Mouse (Mus musculus): ENCODE data around the gene Arhgap15. TPM values are rescaled to one million over a fixed set of nuclear protein-coding genes. Genes with fewer than 3 reads are reported as not detected.

Gene Arhgap15
- polyA plus RNA-seq, 1 experiment from 2014 or later, result 0.38 TPM

DNA sequence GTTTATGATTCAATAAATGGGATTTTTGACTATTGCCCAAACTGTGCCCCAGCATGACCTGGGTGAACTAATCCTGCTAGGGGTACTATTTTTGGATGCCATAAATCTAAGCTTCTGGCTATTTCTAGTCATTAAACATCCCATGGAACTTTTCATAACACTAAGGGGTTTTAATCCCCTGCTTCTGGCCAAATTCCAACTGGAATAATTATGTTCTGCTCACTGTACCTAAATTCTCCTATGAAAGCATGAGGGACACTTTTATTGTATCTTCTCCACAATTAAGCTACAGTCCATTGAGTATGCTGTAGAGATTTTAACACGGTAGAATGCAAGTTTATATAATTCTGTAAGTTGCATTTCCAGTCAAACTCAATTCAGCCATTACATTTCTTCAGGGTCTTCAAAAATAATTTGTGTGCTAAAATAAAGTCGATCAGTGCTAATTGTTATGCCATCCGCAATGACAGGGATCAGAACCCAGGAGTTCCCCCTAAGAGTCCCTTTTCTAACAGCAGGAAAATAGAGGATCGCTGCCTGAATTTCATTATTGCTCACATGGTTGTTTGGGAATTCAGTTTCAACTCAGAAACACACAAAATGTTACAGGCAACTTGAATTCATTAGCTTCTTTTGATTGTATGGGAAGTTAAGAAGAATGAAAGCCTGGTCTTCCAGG lies 671.1 kb downstream of the Arhgap15 start:
- no peaks in the 10 kb centered on the region for H3K27me3 ChIP-seq (ENCODE audit: insufficient read depth, poor library complexity, severe bottlenecking)
- H3K27ac ChIP-seq, result no peak overlapping the region
- H3K9me3 ChIP-seq, result no peaks in the 10 kb centered on the region
- 91% methylated on average over 4 of the region's 4 CpGs for WGBS
- H3K36me3 ChIP-seq, result no peaks in the 10 kb centered on the region
- DNase-seq (ENCODE audit: low spot score), result no peak
- no peaks in the 10 kb centered on the region for H3K4me1 ChIP-seq
- no peak overlapping the region for H3K4me3 ChIP-seq

DNA sequence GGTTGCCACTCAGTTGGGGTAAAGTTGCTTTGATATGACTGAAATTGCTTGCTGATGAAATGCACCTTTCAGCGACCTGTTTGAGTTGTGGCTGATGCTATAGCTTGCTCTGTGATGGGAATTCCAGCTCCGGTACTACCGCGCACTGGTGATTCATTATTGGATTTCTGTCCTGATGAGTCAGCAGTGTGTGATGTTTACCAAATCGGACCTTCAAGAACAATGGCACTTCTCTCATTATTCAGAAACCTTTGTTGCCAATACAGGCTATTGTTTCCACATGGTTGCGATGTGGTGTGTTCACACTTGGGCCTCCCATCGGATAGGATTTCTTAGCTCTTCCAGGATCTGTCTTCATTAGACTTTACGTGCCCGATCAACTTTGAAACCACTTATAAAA lies 681.9 kb downstream of the Arhgap15 start:
- Histone ChIP-seq H3K4me3 (no peak overlapping the region), H3K27me3 (ENCODE audit: insufficient read depth, poor library complexity, severe bottlenecking) (no peaks in the 10 kb centered on the region), H3K4me1 (no peaks in the 10 kb centered on the region), H3K9me3 (no peaks in the 10 kb centered on the region), H3K36me3 (no peaks in the 10 kb centered on the region), H3K27ac (no peak overlapping the region)
- no peak for DNase-seq (ENCODE audit: low spot score)
- WGBS, result 76% methylated on average over 9 of the region's 9 CpGs

DNA sequence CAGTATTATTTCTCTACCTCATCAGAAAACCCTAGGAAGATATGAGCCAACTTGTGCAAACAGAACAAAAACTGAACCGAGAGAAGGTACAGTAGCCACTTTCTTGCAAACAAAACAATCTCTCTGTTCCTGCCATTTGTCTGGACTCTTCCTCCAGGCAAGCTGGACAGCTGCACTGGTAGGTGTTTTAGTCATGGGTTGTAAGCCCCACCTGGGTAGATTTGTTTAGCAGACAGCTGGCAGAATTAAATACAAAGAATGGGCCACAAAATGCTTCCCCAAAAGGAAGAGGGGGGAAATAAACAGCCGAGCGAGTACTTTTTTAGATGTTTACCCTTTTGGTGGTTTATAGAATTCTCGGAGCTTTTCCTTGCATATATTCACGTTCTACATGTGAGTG lies 688.0 kb downstream of the Arhgap15 start:
- Histone ChIP-seq H3K36me3 (no peaks in the 10 kb centered on the region), H3K4me1 (no peaks in the 10 kb centered on the region), H3K4me3 (no peak overlapping the region), H3K27ac (no peak overlapping the region), H3K9me3 (no peaks in the 10 kb centered on the region), H3K27me3 (ENCODE audit: insufficient read depth, poor library complexity, severe bottlenecking) (no peaks in the 10 kb centered on the region)
- 79% methylated on average over 5 of the region's 5 CpGs for WGBS
- DNase-seq (ENCODE audit: low spot score), result no peak

DNA sequence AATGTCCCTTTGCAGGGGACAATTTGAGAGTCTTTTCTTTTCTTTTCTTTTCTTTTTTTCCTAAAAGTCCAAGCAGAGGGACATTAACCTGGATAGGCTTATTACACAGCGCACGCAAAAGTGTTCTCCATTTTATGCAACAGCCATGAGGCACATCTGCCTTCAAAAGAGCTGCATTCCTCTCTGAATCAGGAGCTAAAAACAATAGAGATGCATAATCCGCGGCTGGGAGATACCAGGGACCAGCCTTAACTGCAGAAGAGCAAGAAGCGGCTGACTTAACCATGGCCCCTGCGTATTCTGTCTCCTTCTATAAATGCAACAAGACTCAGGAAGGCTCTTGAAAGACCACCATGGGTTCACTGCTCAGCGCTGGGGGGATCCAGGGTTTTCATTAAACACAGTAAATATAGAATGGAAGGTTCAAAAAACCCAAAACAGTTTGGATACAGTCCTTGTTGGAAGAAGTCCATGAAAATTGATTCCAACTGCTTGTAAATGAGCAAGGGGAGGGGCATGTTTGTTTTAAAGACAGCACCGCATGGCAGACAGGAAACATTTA lies 689.0 kb downstream of the Arhgap15 start:
- Histone ChIP-seq H3K4me3 (no peak overlapping the region), H3K27ac (no peak overlapping the region), H3K4me1 (no peaks in the 10 kb centered on the region), H3K36me3 (no peaks in the 10 kb centered on the region), H3K9me3 (peaks cover 6% of the 10 kb centered on the region; the same call in 1 of the 2 replicates), H3K27me3 (ENCODE audit: insufficient read depth, poor library complexity, severe bottlenecking) (no peaks in the 10 kb centered on the region)
- 71% methylated on average over 8 of the region's 8 CpGs for WGBS
- no peak for DNase-seq (ENCODE audit: low spot score)

DNA sequence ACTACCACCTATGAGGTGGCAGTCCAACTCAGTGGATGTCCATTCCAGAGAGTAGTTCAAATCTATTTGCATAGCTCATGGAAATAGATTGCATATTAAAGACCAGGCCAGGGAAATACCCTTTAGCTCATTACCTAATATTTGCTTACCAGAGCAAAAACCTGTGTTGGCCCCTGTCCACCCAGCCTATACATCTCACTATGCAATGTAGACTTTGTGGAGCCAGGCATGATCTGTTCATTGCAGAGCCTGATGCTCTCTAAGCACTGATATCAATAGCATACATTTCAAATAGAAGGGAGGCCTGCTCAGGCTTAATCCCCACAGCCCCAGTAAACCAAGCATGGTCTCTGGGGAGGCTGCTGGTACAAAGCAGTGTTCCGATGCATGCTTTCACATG lies 689.4 kb downstream of the Arhgap15 start:
- Histone ChIP-seq H3K4me3 (no peak overlapping the region), H3K9me3 (peaks cover 6% of the 10 kb centered on the region; the same call in 1 of the 2 replicates), H3K4me1 (no peaks in the 10 kb centered on the region), H3K36me3 (no peaks in the 10 kb centered on the region), H3K27me3 (ENCODE audit: insufficient read depth, poor library complexity, severe bottlenecking) (no peaks in the 10 kb centered on the region), H3K27ac (no peak overlapping the region)
- no peak for DNase-seq (ENCODE audit: low spot score)
- WGBS, result 98% methylated on average over 1 of the region's 1 CpGs

DNA sequence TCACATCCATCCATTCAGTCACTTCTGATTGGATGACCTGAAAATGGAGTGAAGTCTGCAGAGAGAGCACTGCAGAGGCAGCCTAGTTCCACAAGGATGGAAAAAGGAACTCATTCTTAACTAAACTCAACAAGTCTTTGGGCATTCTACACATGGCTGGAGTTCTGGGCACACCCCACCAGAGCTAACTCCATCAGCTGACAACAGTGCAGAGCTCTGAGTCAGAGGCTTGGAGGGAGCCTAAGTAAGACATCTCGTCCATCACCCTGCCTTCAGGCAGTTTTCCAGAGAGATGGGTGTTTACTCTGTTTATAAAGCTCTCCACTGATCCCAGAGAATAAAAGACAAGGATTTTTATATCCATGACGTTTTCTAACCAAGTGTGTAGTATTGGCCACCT lies 696.3 kb downstream of the Arhgap15 start:
- WGBS, result 68% methylated on average over 2 of the region's 2 CpGs
- no peaks in the 10 kb centered on the region for H3K4me1 ChIP-seq
- DNase-seq (ENCODE audit: low spot score), result no peak
- no peaks in the 10 kb centered on the region for H3K27me3 ChIP-seq (ENCODE audit: insufficient read depth, poor library complexity, severe bottlenecking)
- H3K36me3 ChIP-seq, result no peaks in the 10 kb centered on the region
- no peak overlapping the region for H3K4me3 ChIP-seq
- H3K9me3 ChIP-seq, result peaks cover 6% of the 10 kb centered on the region; the same call in 1 of the 2 replicates
- no peak overlapping the region for H3K27ac ChIP-seq

Other genes starting within 250 kb of the Arhgap15 start
- 0.09 TPM in 1 of 2 replicates, not detected in the other for gene Kynu, start 193.5 kb upstream of the Arhgap15 start, polyA plus RNA-seq (2016; fragmentation: Nextera tagmentation; extraction: Ambion mirVana)